Mouse (Mus musculus): Measurements from ENCODE around the gene Kcnk5.

DNA sequence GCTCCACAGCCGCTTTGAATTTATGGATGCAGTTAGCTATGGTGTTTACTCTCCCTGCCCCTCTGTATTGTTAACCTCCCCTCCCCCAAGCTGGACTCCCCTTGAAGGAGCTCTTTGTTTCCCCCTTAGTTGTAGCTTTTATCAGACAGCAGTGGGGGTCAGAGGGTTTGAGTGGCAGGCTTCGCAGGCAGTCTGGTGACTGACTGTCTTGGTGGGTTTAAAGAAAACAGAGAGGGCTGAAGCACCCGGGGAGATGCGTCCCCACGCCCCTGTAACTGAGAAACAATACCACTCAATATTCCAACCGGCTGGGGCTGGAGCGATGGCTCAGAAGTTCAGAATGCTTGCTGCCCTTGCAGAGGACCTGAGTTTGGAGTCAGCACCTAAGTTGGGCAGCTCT, 39.5 kb upstream of the Kcnk5 start:
- TF ChIP-seq CTCF (IDR thresholded peaks at IDR 0.05; ENCODE audit: borderline replicate concordance, control insufficient read depth, extremely low read depth, insufficient read depth, low read length, poor library complexity): no peak
- no peak for TF ChIP-seq POLR2A (IDR thresholded peaks at IDR 0.05; ENCODE audit: control insufficient read depth, extremely low read depth, insufficient read depth, low read length, poor library complexity)

Data from thymus, adult 2 months (tissue).